Mouse (Mus musculus) forebrain, embryonic 12.5 days (tissue): ENCODE data around the gene Tmprss5. TPM values are rescaled to one million over a fixed set of nuclear protein-coding genes. Genes with fewer than 3 reads are reported as not detected.

Experiments used
- ATAC-seq: fragments of 200-750 bp; cut with Nextera tagmentation; 2 replicates; pipeline ENCODE4 v1.8.0; 2017; ENCODE audit warnings: moderate TSS enrichment; ENCODE audit not compliant: low FRiP score
- H3K27ac ChIP-seq: fragments of 300-500 bp; sonication (generic); 2 replicates; pipeline ENCODE4 v1.5.1; 2016; ENCODE audit warnings: mild to moderate bottlenecking
- H3K27me3 ChIP-seq: fragments of 300-500 bp; sonication (generic); 2 replicates; pipeline ENCODE4 v1.6.1; 2016; ENCODE audit warnings: mild to moderate bottlenecking
- H3K36me3 ChIP-seq: fragments of 300-500 bp; sonication (generic); replicated peaks from 2 replicates; pipeline ENCODE4 v1.6.1; 2016; ENCODE audit warnings: mild to moderate bottlenecking
- H3K4me1 ChIP-seq: fragments of 300-500 bp; sonication (generic); 2 replicates; pipeline ENCODE4 v1.6.1; 2016
- H3K4me2 ChIP-seq: fragments of 300-500 bp; sonication (generic); 2 replicates; pipeline ENCODE4 v1.6.1; 2016; ENCODE audit warnings: mild to moderate bottlenecking, moderate library complexity
- H3K4me3 ChIP-seq: fragments of 300-500 bp; sonication (generic); replicated peaks from 2 replicates; pipeline ENCODE4 v1.5.1; 2016; ENCODE audit warnings: mild to moderate bottlenecking
- H3K9ac ChIP-seq: fragments of 300-500 bp; sonication (generic); 2 replicates; pipeline ENCODE4 v1.6.1; 2016; ENCODE audit warnings: mild to moderate bottlenecking
- H3K9me3 ChIP-seq: fragments of 300-500 bp; sonication (generic); 2 replicates; pipeline ENCODE4 v1.6.1; 2016
- WGBS: fragments of 180-500 bp; shearing (Covaris S2); methylation state at CpG from one replicate; pipeline ENCODE4 v1.1.7; 2016; 5-methylcytosine and 5-hydroxymethylcytosine counted together
- polyA plus RNA-seq: library from polyadenylated mRNA; unstranded; fragments of >200 nt; fragmentation: Nextera tagmentation; extraction: Ambion mirVana; gene quantifications from 2 replicates; pipeline ENCODE4 v1.2.1, GENCODE M21; 2016

Tmprss5 gene
- polyA plus RNA-seq, 1 experiment from 2014 or later: 1.3 TPM

GRCm38 (mm10) chr9:49110476-49111220 is 29.6 kb downstream of the Tmprss5 start:
- Histone ChIP-seq H3K27ac (no peak overlapping the region), H3K36me3 (no peaks in the 10 kb centered on the region), H3K9ac (no peak overlapping the region), H3K4me3 (no peak overlapping the region), H3K9me3 (no peaks in the 10 kb centered on the region), H3K4me2 (no peak overlapping the region), H3K27me3 (0 out of 2 replicates have a peak, but pooled peaks cover 6% of the 10 kb centered on the region), H3K4me1 (peaks cover 11% of the 10 kb centered on the region)
- whole genome bisulfite sequencing: 33% methylated on average over 6 of the region's 6 CpGs
- no peak for ATAC-seq

GRCm38 (mm10) chr9:49111296-49111695 is 30.2 kb downstream of the Tmprss5 start:
- Histone ChIP-seq H3K27ac (no peak overlapping the region), H3K27me3 (0 out of 2 replicates have a peak, but pooled peaks cover 6% of the 10 kb centered on the region), H3K9me3 (no peaks in the 10 kb centered on the region), H3K9ac (no peak overlapping the region), H3K4me2 (no peak overlapping the region), H3K4me1 (peaks cover 11% of the 10 kb centered on the region), H3K36me3 (no peaks in the 10 kb centered on the region), H3K4me3 (no peak overlapping the region)
- no peak for ATAC-seq
- 96% methylated on average over 5 of the region's 5 CpGs for WGBS

- no peak for ATAC-seq
- H3K36me3 ChIP-seq: no peaks in the 10 kb centered on the region
- 39% methylated on average over 3 of the region's 3 CpGs for WGBS
Observed at GRCm38 (mm10) chr9:49118271-49118825, 37.3 kb downstream of the Tmprss5 start.

GRCm38 (mm10) chr9:49119759-49120158 is 38.7 kb downstream of the Tmprss5 start:
- WGBS: 81% methylated on average over 4 of the region's 4 CpGs
- no peak for ATAC-seq
- H3K4me2 ChIP-seq: no peak overlapping the region

More at GRCm38 (mm10) chr9:49118271-49118825, 37.3 kb downstream of the Tmprss5 start:
- Histone ChIP-seq H3K4me1 (no peaks in the 10 kb centered on the region), H3K4me3 (no peak overlapping the region), H3K4me2 (no peak overlapping the region), H3K9me3 (no peaks in the 10 kb centered on the region), H3K9ac (no peak overlapping the region), H3K27me3 (0 out of 2 replicates have a peak, but pooled peaks cover 6% of the 10 kb centered on the region), H3K27ac (no peak overlapping the region)

GRCm38 (mm10) chr9:49125706-49126105 is 44.6 kb downstream of the Tmprss5 start:
- no peak for ATAC-seq
- H3K9ac ChIP-seq: no peak overlapping the region
- H3K4me3 ChIP-seq: no peak overlapping the region
- H3K27me3 ChIP-seq: no peaks in the 10 kb centered on the region
- no peak overlapping the region for H3K4me2 ChIP-seq
- no peaks in the 10 kb centered on the region for H3K9me3 ChIP-seq
- no peak overlapping the region for H3K27ac ChIP-seq
- no peaks in the 10 kb centered on the region for H3K36me3 ChIP-seq
- 79% methylated on average over 7 of the region's 7 CpGs for WGBS
- peaks cover 8% of the 10 kb centered on the region for H3K4me1 ChIP-seq

More at GRCm38 (mm10) chr9:49119759-49120158, 38.7 kb downstream of the Tmprss5 start:
- 0 out of 2 replicates have a peak, but pooled peaks cover 3% of the 10 kb centered on the region for H3K27me3 ChIP-seq
- H3K36me3 ChIP-seq: no peaks in the 10 kb centered on the region
- H3K27ac ChIP-seq: no peak overlapping the region
- no peak overlapping the region for H3K9ac ChIP-seq
- H3K9me3 ChIP-seq: no peaks in the 10 kb centered on the region
- no peak overlapping the region for H3K4me3 ChIP-seq
- H3K4me1 ChIP-seq: 0 out of 2 replicates have a peak, but pooled peaks cover 2% of the 10 kb centered on the region

- H3K4me3 ChIP-seq: no peak overlapping the region
- no peak overlapping the region for H3K27ac ChIP-seq
- H3K9ac ChIP-seq: no peak overlapping the region
- H3K9me3 ChIP-seq: no peaks in the 10 kb centered on the region
- no peaks in the 10 kb centered on the region for H3K36me3 ChIP-seq
- WGBS: 24% methylated on average over 5 of the region's 5 CpGs
- no peaks in the 10 kb centered on the region for H3K27me3 ChIP-seq
- no peak for ATAC-seq
- H3K4me1 ChIP-seq: peaks cover 10% of the 10 kb centered on the region
- H3K4me2 ChIP-seq: no peak overlapping the region
Observed at GRCm38 (mm10) chr9:49130514-49131010, 49.5 kb downstream of the Tmprss5 start.

GRCm38 (mm10) chr9:49143841-49144240 is 62.8 kb downstream of the Tmprss5 start:
- WGBS: 92% methylated on average over 3 of the region's 3 CpGs
- no peak for ATAC-seq
- Histone ChIP-seq H3K4me2 (no peak overlapping the region), H3K4me3 (no peak overlapping the region), H3K9ac (no peak overlapping the region), H3K27me3 (no peaks in the 10 kb centered on the region), H3K27ac (no peak overlapping the region), H3K9me3 (no peaks in the 10 kb centered on the region), H3K4me1 (no peaks in the 10 kb centered on the region; the same call in 1 of the 2 replicates), H3K36me3 (no peaks in the 10 kb centered on the region)

- Histone ChIP-seq H3K27ac (no peak overlapping the region), H3K9me3 (no peaks in the 10 kb centered on the region), H3K27me3 (no peaks in the 10 kb centered on the region), H3K4me2 (no peak overlapping the region), H3K4me1 (no peaks in the 10 kb centered on the region; the same call in 1 of the 2 replicates), H3K9ac (no peak overlapping the region), H3K4me3 (no peak overlapping the region), H3K36me3 (no peaks in the 10 kb centered on the region)
- WGBS: 90% methylated on average over 8 of the region's 8 CpGs
- no peak for ATAC-seq
Observed at GRCm38 (mm10) chr9:49145776-49146175, 64.7 kb downstream of the Tmprss5 start.

GRCm38 (mm10) chr9:49147031-49147430 is 66.0 kb downstream of the Tmprss5 start:
- Histone ChIP-seq H3K4me2 (no peak overlapping the region), H3K27ac (no peak overlapping the region), H3K36me3 (no peaks in the 10 kb centered on the region), H3K9me3 (no peaks in the 10 kb centered on the region), H3K4me1 (no peaks in the 10 kb centered on the region; the same call in 1 of the 2 replicates), H3K4me3 (no peak overlapping the region), H3K9ac (no peak overlapping the region), H3K27me3 (no peaks in the 10 kb centered on the region)
- 34% methylated on average over 3 of the region's 3 CpGs for WGBS
- ATAC-seq: no peak

Other genes with a start within 250 kb of the Tmprss5 start
- 3.5 and 5.6 TPM in 2 replicates for gene Zbtb16, start 245.0 kb upstream of the Tmprss5 start, polyA plus RNA-seq
- gene Htr3a, start 170.2 kb upstream of the Tmprss5 start, polyA plus RNA-seq: 0.73 and 1.0 TPM in 2 replicates
- gene Htr3b, start 116.3 kb upstream of the Tmprss5 start, polyA plus RNA-seq: not detected in 2 replicates
- 45.6 and 46.0 TPM in 2 replicates for gene Usp28, start 95.9 kb upstream of the Tmprss5 start, polyA plus RNA-seq
- 49.6 and 54.1 TPM in 2 replicates for gene Zw10, start 25.6 kb upstream of the Tmprss5 start, polyA plus RNA-seq
- gene Gm4894, start 169.3 kb downstream of the Tmprss5 start, polyA plus RNA-seq: not detected in 2 replicates